Mouse (Mus musculus) olfactory bulb, adult 2 months (tissue): ENCODE data around the gene Tgfbr2.

Experiments used
- CTCF ChIP-seq: fragments of 200-500 bp; IDR thresholded peaks from 2 replicates; pipeline ENCODE4 v1.5.1; 2012; ENCODE audit warnings: low read depth, mild to moderate bottlenecking, low read length, moderate library complexity; ENCODE audit not compliant: insufficient read depth
- POLR2A ChIP-seq: fragments of 200-500 bp; IDR thresholded peaks from 2 replicates; pipeline ENCODE4 v1.6.1; 2012; ENCODE audit warnings: mild to moderate bottlenecking, low read depth, low read length, moderate library complexity; ENCODE audit not compliant: insufficient read depth

- no peak for TF ChIP-seq CTCF
- TF ChIP-seq POLR2A = no peak
Measured at GRCm38 (mm10) chr9:116163883-116164282, 11.3 kb downstream of the Tgfbr2 start.
